Mouse (Mus musculus) cortical plate, adult 2 months (tissue): ENCODE measurements at regions not wholly inside any gene's neighbourhood (a gene's known extent, or its start where the extent isn't known, plus 50 kb on each side); places are given as distances from the start of the nearest gene placed in this dataset.

Source experiments
- H3K27ac ChIP-seq: fragments of 200-500 bp; 2 replicates; pipeline ENCODE4 v1.5.1; 2012; ENCODE audit warnings: low read length, control low read depth, inconsistent platforms; ENCODE audit not compliant: insufficient read depth
- H3K4me1 ChIP-seq: fragments of 200-500 bp; 2 replicates; pipeline ENCODE4 v1.6.1; 2011; ENCODE audit warnings: low read length; ENCODE audit not compliant: control insufficient read depth, insufficient read depth
- H3K4me3 ChIP-seq: fragments of 200-500 bp; 2 replicates; pipeline ENCODE4 v1.5.1; 2011; ENCODE audit warnings: mild to moderate bottlenecking, low read length, control low read depth; ENCODE audit not compliant: insufficient read depth
- CTCF ChIP-seq: fragments of 200-500 bp; IDR thresholded peaks from 2 replicates; pipeline ENCODE4 v1.5.1; 2011; ENCODE audit warnings: mild to moderate bottlenecking, control low read depth, low read length; ENCODE audit not compliant: insufficient read depth; ENCODE audit errors: extremely low read depth
- POLR2A ChIP-seq: fragments of 200-500 bp; IDR thresholded peaks from 2 replicates; pipeline ENCODE4 v1.6.1; 2011; ENCODE audit warnings: mild to moderate bottlenecking, low read length, control low read depth; ENCODE audit not compliant: insufficient read depth; ENCODE audit errors: extremely low read depth

DNA sequence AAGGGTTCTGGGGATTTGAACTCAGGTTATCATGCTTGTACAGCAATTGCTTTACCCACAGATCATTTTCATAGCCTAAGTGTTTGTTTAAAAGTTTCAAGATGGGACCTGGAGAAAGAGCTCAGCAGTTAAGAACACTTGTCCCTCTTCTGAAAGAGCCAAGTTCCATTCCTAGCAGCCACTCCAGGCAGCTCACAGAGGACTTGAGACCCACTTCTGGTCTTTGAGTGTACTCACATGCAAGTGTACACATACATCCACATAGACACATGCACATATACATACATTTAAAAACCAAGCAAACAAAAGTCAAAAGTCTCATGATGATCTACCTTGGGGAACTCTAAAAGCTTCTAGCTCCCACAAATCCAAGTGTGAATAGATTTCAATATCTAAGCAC lies 477.7 kb upstream of the Auts2 start:
- TF ChIP-seq CTCF (no peak), POLR2A (no peak)
- no peak overlapping the region for H3K4me3 ChIP-seq
- H3K27ac ChIP-seq = no peak overlapping the region
- H3K4me1 ChIP-seq = no peaks in the 10 kb centered on the region

GRCm38 (mm10) chr5:133020116-133020515 lies 477.0 kb upstream of the Auts2 start:
- Histone ChIP-seq H3K4me3 (no peak overlapping the region), H3K4me1 (no peaks in the 10 kb centered on the region), H3K27ac (no peak overlapping the region)
- no peak for TF ChIP-seq POLR2A

GRCm38 (mm10) chr5:133010624-133011575 lies 467.8 kb upstream of the Auts2 start:
- no peak for TF ChIP-seq POLR2A
- TF ChIP-seq CTCF = no peak
- no peak overlapping the region for H3K27ac ChIP-seq
- H3K4me3 ChIP-seq = no peak overlapping the region
- no peaks in the 10 kb centered on the region for H3K4me1 ChIP-seq

- Histone ChIP-seq H3K27ac (no peak overlapping the region), H3K4me1 (no peaks in the 10 kb centered on the region), H3K4me3 (no peak overlapping the region)
- TF ChIP-seq POLR2A (no peak), CTCF (no peak)
Observed at GRCm38 (mm10) chr5:132982866-132983265, 439.7 kb upstream of the Auts2 start.

GRCm38 (mm10) chr5:132979013-132979412 lies 435.9 kb upstream of the Auts2 start:
- TF ChIP-seq POLR2A (no peak), CTCF (no peak)
- H3K4me3 ChIP-seq = no peak overlapping the region
- no peaks in the 10 kb centered on the region for H3K4me1 ChIP-seq
- H3K27ac ChIP-seq = no peak overlapping the region

GRCm38 (mm10) chr5:132975303-132975932 lies 432.3 kb upstream of the Auts2 start:
- TF ChIP-seq POLR2A (no peak), CTCF (no peak)
- H3K27ac ChIP-seq = no peak overlapping the region
- H3K4me3 ChIP-seq = no peak overlapping the region
- H3K4me1 ChIP-seq = no peaks in the 10 kb centered on the region

DNA sequence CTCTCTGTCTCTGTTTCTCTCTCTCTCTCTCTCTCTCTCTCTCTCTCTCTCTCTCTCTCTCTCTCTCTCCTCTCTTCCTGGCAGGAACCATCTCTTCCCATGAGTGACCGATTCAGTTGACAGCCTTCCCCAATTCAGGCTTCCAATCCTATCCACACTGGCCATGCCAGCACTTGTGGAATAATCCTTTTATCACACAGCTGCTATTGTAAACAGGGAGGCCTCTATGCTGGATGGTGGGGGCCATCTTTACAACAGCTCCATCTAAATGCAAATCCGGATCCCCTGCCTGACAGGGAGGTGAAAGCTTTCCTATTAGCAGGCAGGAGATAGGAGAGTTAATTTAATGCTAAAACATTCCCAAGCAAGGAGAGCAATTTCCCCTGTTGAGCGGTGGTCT lies 431.7 kb upstream of the Auts2 start:
- Histone ChIP-seq H3K27ac (no peak overlapping the region), H3K4me3 (no peak overlapping the region), H3K4me1 (no peaks in the 10 kb centered on the region)
- TF ChIP-seq POLR2A = no peak
- no peak for TF ChIP-seq CTCF

DNA sequence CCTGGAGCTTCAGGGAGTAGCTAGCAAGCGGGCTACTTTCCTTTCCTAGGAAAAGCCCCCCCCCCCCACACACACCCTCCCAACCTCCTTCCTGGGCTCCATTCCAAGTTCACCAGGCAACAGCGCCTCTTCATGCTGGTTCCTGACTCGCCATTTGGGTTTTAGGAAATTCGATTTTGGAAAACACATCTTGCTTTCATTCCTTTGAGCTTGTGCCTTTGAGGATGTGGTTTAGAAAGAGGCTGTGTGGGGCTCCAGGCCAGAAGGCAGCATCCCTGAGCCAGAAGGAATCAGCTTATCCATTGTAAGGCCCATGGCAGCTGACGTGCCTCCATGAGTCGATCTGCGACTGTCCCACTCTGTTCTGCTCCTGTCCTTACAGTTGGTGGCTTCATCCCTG lies 427.9 kb upstream of the Auts2 start:
- H3K27ac ChIP-seq = no peak overlapping the region
- no peak overlapping the region for H3K4me3 ChIP-seq
- H3K4me1 ChIP-seq = no peaks in the 10 kb centered on the region
- TF ChIP-seq CTCF = no peak
- TF ChIP-seq POLR2A = no peak

- Histone ChIP-seq H3K27ac (no peak overlapping the region), H3K4me3 (no peak overlapping the region), H3K4me1 (no peaks in the 10 kb centered on the region)
- TF ChIP-seq CTCF (no peak), POLR2A (no peak)
Observed at GRCm38 (mm10) chr5:132969376-132969775, 426.2 kb upstream of the Auts2 start.

DNA sequence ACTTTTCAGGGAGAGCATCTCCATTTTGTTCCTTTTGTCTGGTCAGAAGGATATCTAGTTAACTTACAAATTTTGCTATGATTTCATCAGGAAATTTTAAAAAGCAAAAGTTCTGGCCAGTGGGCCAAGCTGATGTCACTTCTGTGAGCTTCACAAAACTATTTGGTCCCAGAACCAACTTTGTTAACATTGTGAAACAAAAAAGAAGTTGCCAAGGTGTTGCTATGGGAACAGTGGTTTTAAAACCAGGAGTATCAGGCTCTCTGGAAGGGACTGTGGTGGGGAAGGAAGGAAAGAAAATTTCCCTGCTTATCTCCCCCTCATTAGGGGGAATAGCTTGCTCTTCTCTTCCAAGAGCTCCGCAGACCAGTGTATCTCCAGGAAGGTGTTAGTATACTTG lies 416.8 kb upstream of the Auts2 start:
- TF ChIP-seq CTCF = no peak
- TF ChIP-seq POLR2A = no peak
- Histone ChIP-seq H3K4me1 (peaks cover 2% of the 10 kb centered on the region; the same call in 1 of the 2 replicates), H3K4me3 (no peak overlapping the region), H3K27ac (no peak overlapping the region)
